Mouse (Mus musculus): ENCODE measurements around the gene Tshz2.

GRCm38 (mm10) chr2:169679951-169680350 is 47.1 kb downstream of the Tshz2 start:
- no peak for TF ChIP-seq CTCF (IDR thresholded peaks at IDR 0.05; ENCODE audit: insufficient read depth, low read length)
- no peak for TF ChIP-seq POLR2A (IDR thresholded peaks at IDR 0.05; ENCODE audit: borderline replicate concordance, extremely low read depth, low read depth, low read length)

All from lung, adult 2 months (tissue).